Mouse (Mus musculus) CH12.LX (cell line): Measurements from ENCODE around the gene Txndc2. TPM values are rescaled to one million over a fixed set of nuclear protein-coding genes. Genes with fewer than 3 reads are reported as not detected.

Experiments used
- DNase-seq: peaks from one replicate; pipeline ENCODE4 v3.0.0-alpha.2; 2013; ENCODE audit errors: extremely low read depth
- H3K27ac ChIP-seq: 2 replicates; pipeline ENCODE4 v1.5.1; 2012; ENCODE audit warnings: low read depth, mild to moderate bottlenecking, control low read depth, moderate library complexity; ENCODE audit not compliant: insufficient read depth
- H3K27me3 ChIP-seq: replicated peaks from 2 replicates; pipeline ENCODE3; 2012; ENCODE audit warnings: inconsistent platforms
- H3K36me3 ChIP-seq, 2 experiments: replicated peaks in 1 of 2; 2 replicates each; pipeline versions ENCODE3 to v1.6.1; 2012; ENCODE audit warnings: inconsistent platforms in 1 of 2, low read length in 1 of 2, mild to moderate bottlenecking in 1 of 2, mixed read lengths in 1 of 2, moderate library complexity in 1 of 2; ENCODE audit not compliant: control insufficient read depth in 1 of 2, insufficient read depth in 1 of 2
- H3K4me1 ChIP-seq, 2 experiments: 2 replicates each; pipeline ENCODE4 v1.6.1; 2012; ENCODE audit warnings: inconsistent platforms in 1 of 2, moderate library complexity in 1 of 2; ENCODE audit not compliant: insufficient read depth in 2 of 2, control insufficient read depth in 1 of 2
- H3K4me2 ChIP-seq: 2 replicates; pipeline ENCODE4 v1.6.1; 2012; ENCODE audit warnings: low read depth, mild to moderate bottlenecking, control low read depth; ENCODE audit not compliant: poor library complexity, insufficient read depth, severe bottlenecking
- H3K4me3 ChIP-seq, 3 experiments: fragments of 150-350 bp in 1 of 3; sonication (generic) in 1 of 3; replicated peaks in 1 of 3; 2 replicates each; pipeline versions ENCODE3 to v1.5.1; 2011 to 2012; ENCODE audit warnings: low read depth in 2 of 3, low read length in 2 of 3, mild to moderate bottlenecking in 2 of 3, moderate library complexity in 2 of 3, control low read depth in 1 of 3, improper control_type of control experiment in 1 of 3, inconsistent platforms in 1 of 3, mixed read lengths in 1 of 3; ENCODE audit not compliant: poor library complexity in 1 of 3
- H3K79me2 ChIP-seq: replicated peaks from 2 replicates; pipeline ENCODE4 v1.6.1; 2012; ENCODE audit warnings: mild to moderate bottlenecking, moderate library complexity; ENCODE audit not compliant: control insufficient read depth, poor library complexity, insufficient read depth, severe bottlenecking; ENCODE audit errors: extremely low read depth
- H3K9ac ChIP-seq: 2 replicates; pipeline ENCODE4 v1.6.1; 2012; ENCODE audit warnings: low read depth, mild to moderate bottlenecking, control low read depth, moderate library complexity; ENCODE audit not compliant: insufficient read depth
- H3K9me3 ChIP-seq: replicated peaks from 2 replicates; pipeline ENCODE3; 2012; ENCODE audit warnings: low read length, inconsistent platforms, mixed read lengths
- CHD2 ChIP-seq: IDR thresholded peaks from 2 replicates; pipeline ENCODE4 v1.6.1; 2011; ENCODE audit warnings: low read length, improper control_type of control experiment
- CTCF ChIP-seq, 2 experiments: IDR thresholded peaks in 1 of 2; conservative IDR thresholded peaks in 1 of 2; 2 replicates each; pipeline ENCODE4 v1.5.1; 2011 to 2012; ENCODE audit warnings: low read depth in 2 of 2, low read length in 2 of 2, improper control_type of control experiment in 1 of 2, inconsistent platforms in 1 of 2, mild to moderate bottlenecking in 1 of 2, moderate library complexity in 1 of 2
- JUN ChIP-seq: IDR thresholded peaks from 2 replicates; pipeline ENCODE4 v1.6.1; 2011; ENCODE audit warnings: low read depth, mild to moderate bottlenecking, low read length, improper control_type of control experiment, moderate library complexity; ENCODE audit not compliant: insufficient read depth
- JUND ChIP-seq: conservative IDR thresholded peaks from 2 replicates; pipeline ENCODE4 v1.6.1; 2011; ENCODE audit warnings: low read depth, low read length, improper control_type of control experiment
- MEF2A ChIP-seq: IDR thresholded peaks from 2 replicates; pipeline ENCODE4 v1.6.1; 2014; ENCODE audit warnings: low read depth, mild to moderate bottlenecking, inconsistent platforms, low read length, improper control_type of control experiment, borderline replicate concordance
- NELFE ChIP-seq: IDR thresholded peaks from 2 replicates; pipeline ENCODE4 v1.6.1; 2011; ENCODE audit warnings: low read depth, low read length, improper control_type of control experiment
- NRF1 ChIP-seq: IDR thresholded peaks from 2 replicates; pipeline ENCODE4 v1.6.1; 2014; ENCODE audit warnings: low read depth, mild to moderate bottlenecking, inconsistent platforms, low read length, improper control_type of control experiment, moderate library complexity
- POLR2AphosphoS2 ChIP-seq: IDR thresholded peaks from 2 replicates; pipeline ENCODE4 v1.6.1; 2011; ENCODE audit warnings: low read depth, low read length, improper control_type of control experiment
- RAD21 ChIP-seq: IDR thresholded peaks from 2 replicates; pipeline ENCODE4 v1.6.1; 2011; ENCODE audit warnings: low read depth, mild to moderate bottlenecking, low read length, improper control_type of control experiment, moderate library complexity
- RCOR1 ChIP-seq: conservative IDR thresholded peaks from 2 replicates; pipeline ENCODE4 v1.6.1; 2012; ENCODE audit warnings: low read depth, mild to moderate bottlenecking, inconsistent platforms, low read length, improper control_type of control experiment
- SIN3A ChIP-seq: IDR thresholded peaks from 2 replicates; pipeline ENCODE4 v1.6.1; 2012; ENCODE audit warnings: low read length, improper control_type of control experiment, inconsistent platforms
- SMC3 ChIP-seq: IDR thresholded peaks from 2 replicates; pipeline ENCODE4 v1.6.1; 2011; ENCODE audit warnings: low read depth, low read length, improper control_type of control experiment
- TBP ChIP-seq: conservative IDR thresholded peaks from 2 replicates; pipeline ENCODE4 v1.6.1; 2011; ENCODE audit warnings: low read depth, low read length, improper control_type of control experiment
- UBTF ChIP-seq: IDR thresholded peaks from 2 replicates; pipeline ENCODE4 v1.6.1; 2012; ENCODE audit warnings: low read depth, mild to moderate bottlenecking, inconsistent platforms, low read length, improper control_type of control experiment, moderate library complexity
- USF1 ChIP-seq: IDR thresholded peaks from 2 replicates; pipeline ENCODE4 v1.6.1; 2014; ENCODE audit warnings: low read depth, mild to moderate bottlenecking, inconsistent platforms, low read length, improper control_type of control experiment
- ZC3H11A ChIP-seq: IDR thresholded peaks from 2 replicates; pipeline ENCODE4 v1.6.1; 2012; ENCODE audit warnings: low read depth, mild to moderate bottlenecking, inconsistent platforms, low read length, improper control_type of control experiment
- dilution Hi-C: fragments of 300-500 bp; cut with MboI; formaldehyde crosslinking; loops from 2 replicates; pipeline ENCODE4 v1.14.3; 2020; ENCODE audit warnings: low sequenced_read_pairs; ENCODE audit not compliant: extremely low pct_unique_long_range_greater_than_20kb, extremely low pct_ligation_motif_present
- in situ Hi-C: fragments of 300-500 bp; cut with MboI; formaldehyde crosslinking; loops from 3 replicates; pipeline ENCODE4 v1.14.3; 2019; ENCODE audit warnings: low sequenced_read_pairs, low pct_ligation_motif_present, low pct_unique_long_range_greater_than_20kb, mixed read lengths
- polyA plus RNA-seq: library from polyadenylated mRNA; unstranded; fragments of >175 nt; gene quantifications from 2 replicates; pipeline ENCODE4 v1.2.1, GENCODE M21; 2012; ENCODE audit warnings: low read depth; ENCODE audit not compliant: insufficient read length
- total RNA-seq, 2 experiments: library from RNA; depleted of rRNA; stranded (reverse); fragments of 300-350 nt in 1 of 2; fragments of >200 nt in 1 of 2; gene quantifications; 2 replicates each; pipeline ENCODE4 v1.2.3; 2012 to 2014

The Txndc2 gene
- total and polyA plus RNA-seq, 3 experiments, result not detected

- DNase-seq, result no peak
- TF ChIP-seq JUND (no peak), UBTF (no peak), NELFE (no peak), USF1 (no peak), NRF1 (no peak)
- TF ChIP-seq, all 38 proteins: peak for 0
Measured at GRCm38 (mm10) chr17:65597857-65598486, 44.0 kb downstream of the Txndc2 start.

GRCm38 (mm10) chr17:65594687-65595086 lies 47.3 kb downstream of the Txndc2 start:
- H3K36me3 ChIP-seq, result peaks cover 10 to 40% of the 10 kb centered on the region in 2 experiments
- no peak overlapping the region for H3K9ac ChIP-seq
- H3K9me3 ChIP-seq, result no peaks in the 10 kb centered on the region
- no peak for DNase-seq
- H3K79me2 ChIP-seq, result peaks cover 36% of the 10 kb centered on the region
- no peak overlapping the region for H3K4me2 ChIP-seq
- H3K27ac ChIP-seq, result no peak overlapping the region
- H3K4me1 ChIP-seq, result peaks cover 4 to 5% of the 10 kb centered on the region in 2 experiments; a peak in 2 of 4 replicates
- no peak for TF ChIP-seq JUN
- TF ChIP-seq RAD21, result no peak
- TF ChIP-seq POLR2AphosphoS2, result no peak
- no peak for TF ChIP-seq CHD2
- no peak for TF ChIP-seq RCOR1
- no peak for TF ChIP-seq CTCF (conservative IDR thresholded peaks at IDR 0.05 in 1 of 2, IDR thresholded peaks at IDR 0.05 in 1 of 2; ENCODE audit: low read depth in 2 of 2, low read length in 2 of 2)
- no peak for TF ChIP-seq SMC3
- TF ChIP-seq ZC3H11A, result no peak
- TF ChIP-seq MEF2A, result no peak
- no peak for TF ChIP-seq SIN3A
- TF ChIP-seq TBP, result no peak
- in situ Hi-C loops, result no loop called here
- H3K27me3 ChIP-seq, result no peaks in the 10 kb centered on the region
- no peak overlapping the region for H3K4me3 ChIP-seq
- dilution Hi-C loops, result no loop called here

More at GRCm38 (mm10) chr17:65597857-65598486, 44.0 kb downstream of the Txndc2 start:
- Histone ChIP-seq H3K9ac (no peak overlapping the region), H3K4me3 (no peak overlapping the region), H3K9me3 (no peaks in the 10 kb centered on the region), H3K27me3 (no peaks in the 10 kb centered on the region), H3K4me1 (peaks cover 4 to 13% of the 10 kb centered on the region in 2 experiments; a peak in 3 of 4 replicates), H3K4me2 (no peak overlapping the region), H3K27ac (no peak overlapping the region), H3K79me2 (peaks cover 52% of the 10 kb centered on the region), H3K36me3 (peaks cover 3 to 22% of the 10 kb centered on the region in 2 experiments)
- dilution Hi-C loops (no loop called here), in situ Hi-C loops (no loop called here)

Other genes starting within 250 kb of the Txndc2 start
- gene Tmem232, start 101.4 kb downstream of the Txndc2 start, total RNA-seq (2012; rRNA removed), result not detected in 2 replicates
- gene Tmem232, start 101.4 kb downstream of the Txndc2 start, total RNA-seq (2014; rRNA removed), result not detected in 2 replicates
- gene Tmem232, start 101.4 kb downstream of the Txndc2 start, polyA plus RNA-seq, result 0.16 TPM in 1 of 2 replicates, not detected in the other
- 51.4 and 61.7 TPM in 2 replicates for gene Vapa, start 28.6 kb downstream of the Txndc2 start, total RNA-seq (2012; rRNA removed)
- 151 and 170 TPM in 2 replicates for gene Vapa, start 28.6 kb downstream of the Txndc2 start, total RNA-seq (2014; rRNA removed)
- 143 and 158 TPM in 2 replicates for gene Vapa, start 28.6 kb downstream of the Txndc2 start, polyA plus RNA-seq
- 2.8 and 3.2 TPM in 2 replicates for gene Rab31, start 130.6 kb upstream of the Txndc2 start, total RNA-seq (2012; rRNA removed)
- gene Rab31, start 130.6 kb upstream of the Txndc2 start, total RNA-seq (2014; rRNA removed), result 0.82 and 1.2 TPM in 2 replicates
- gene Rab31, start 130.6 kb upstream of the Txndc2 start, polyA plus RNA-seq, result 0.48 and 0.79 TPM in 2 replicates
- gene Ppp4r1, start 140.4 kb upstream of the Txndc2 start, total RNA-seq (2012; rRNA removed), result 11.2 and 13.6 TPM in 2 replicates
- gene Ppp4r1, start 140.4 kb upstream of the Txndc2 start, total RNA-seq (2014; rRNA removed), result 12.9 and 13.0 TPM in 2 replicates
- gene Ppp4r1, start 140.4 kb upstream of the Txndc2 start, polyA plus RNA-seq, result 17.1 and 21.7 TPM in 2 replicates
- 22.8 and 26.5 TPM in 2 replicates for gene Ralbp1, start 243.6 kb upstream of the Txndc2 start, total RNA-seq (2012; rRNA removed)
- gene Ralbp1, start 243.6 kb upstream of the Txndc2 start, total RNA-seq (2014; rRNA removed), result 27.2 and 28.1 TPM in 2 replicates
- gene Ralbp1, start 243.6 kb upstream of the Txndc2 start, polyA plus RNA-seq, result 25.3 and 25.9 TPM in 2 replicates